Mouse (Mus musculus) frontal cortex, postnatal 36 days (tissue): ENCODE measurements at regions not wholly inside any gene's neighbourhood (a gene's known extent, or its start where the extent isn't known, plus 50 kb on each side); places are given as distances from the start of the nearest gene placed in this dataset.

ENCODE experiments used
- DNase-seq, 2 experiments: peaks; one replicate each; pipeline ENCODE4 v3.0.0; 2022; ENCODE audit warnings: low spot score in 2 of 2

- no peak for DNase-seq
Measured at GRCm38 (mm10) chr6:41126855-41127254, 91.5 kb upstream of the 2210010C04Rik start.

- DNase-seq: no peak
Measured at GRCm38 (mm10) chr6:41121641-41122040, 86.3 kb upstream of the 2210010C04Rik start.

DNA sequence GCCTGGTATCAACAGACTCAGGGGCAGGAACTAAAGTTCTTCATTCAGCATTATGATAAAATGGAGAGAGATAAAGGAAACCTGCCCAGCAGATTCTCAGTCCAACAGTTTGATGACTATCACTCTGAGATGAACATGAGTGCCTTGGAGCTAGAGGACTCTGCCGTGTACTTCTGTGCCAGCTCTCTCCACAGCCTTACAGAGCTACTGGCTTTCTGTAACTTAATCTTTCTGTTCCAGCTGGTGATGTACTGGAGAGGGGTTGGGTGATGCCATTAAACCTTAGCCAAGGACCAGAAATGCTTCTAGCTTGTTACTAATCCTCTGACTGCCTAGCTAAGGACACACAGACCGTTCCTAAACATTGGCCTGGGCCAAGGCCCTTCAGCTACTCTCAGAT, 83.9 kb upstream of the 2210010C04Rik start:
- no peak for DNase-seq

- peak; percentile 65 to 71 for DNase-seq
Measured at GRCm38 (mm10) chr6:41118201-41118976, 83.1 kb upstream of the 2210010C04Rik start.

GRCm38 (mm10) chr6:41113943-41114342, 78.6 kb upstream of the 2210010C04Rik start:
- DNase-seq: no peak

DNA sequence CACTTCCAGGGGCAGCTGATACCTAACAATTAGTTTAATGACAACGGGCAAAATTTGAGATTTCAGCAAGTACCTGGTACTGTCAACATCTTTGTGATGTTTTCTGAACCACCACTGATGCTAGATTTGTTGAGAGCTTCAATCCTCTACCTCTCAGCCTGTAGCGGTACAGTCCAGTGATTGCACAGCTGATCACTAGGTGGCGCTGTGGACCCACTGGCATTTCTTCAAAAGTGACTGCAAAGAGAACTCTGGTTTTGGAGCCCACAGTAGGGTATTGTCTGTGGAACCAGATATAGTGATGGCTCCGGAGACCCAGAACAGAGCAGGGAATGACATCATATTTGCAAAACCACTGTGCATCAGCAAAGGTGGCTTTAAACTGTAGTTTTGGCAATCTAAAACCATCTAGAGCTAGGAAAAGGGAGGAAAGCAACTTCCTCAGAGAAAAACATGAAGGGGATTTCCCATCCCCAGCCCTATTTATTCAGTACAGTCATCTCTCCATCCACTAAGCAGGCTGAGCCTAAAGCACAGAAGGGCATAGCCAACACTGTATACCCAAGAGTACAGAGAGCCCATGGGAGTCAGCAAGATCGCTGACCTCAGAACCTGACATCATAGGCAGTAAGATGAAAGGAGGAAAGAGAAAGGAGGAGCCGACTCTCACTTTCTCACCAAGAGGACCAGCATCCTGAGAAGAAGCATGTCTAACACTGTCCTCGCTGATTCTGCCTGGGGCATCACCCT, 77.7 kb upstream of the 2210010C04Rik start:
- DNase-seq: peak; percentile 63 to 68

DNA sequence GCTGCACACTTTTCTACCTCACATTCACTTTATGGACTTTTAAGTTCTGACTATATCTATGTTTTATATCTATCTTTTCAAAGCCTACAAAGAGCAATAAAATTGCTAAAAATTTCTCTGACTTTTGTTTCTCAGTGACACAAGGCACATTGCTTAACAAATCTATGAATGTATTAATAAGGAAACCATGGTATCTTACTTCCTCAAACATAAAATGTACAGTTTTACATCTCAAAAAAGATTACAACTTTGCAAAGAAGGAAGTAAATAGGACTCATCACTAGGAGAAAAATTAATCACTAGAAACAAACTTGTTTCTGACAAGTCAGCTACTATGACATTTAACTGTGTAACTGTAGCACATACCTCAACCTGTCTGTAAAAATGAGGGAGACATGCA, 76.5 kb upstream of the 2210010C04Rik start:
- DNase-seq: no peak

GRCm38 (mm10) chr6:41108897-41109296, 73.6 kb upstream of the 2210010C04Rik start:
- no peak for DNase-seq

- peak; percentile 45 to 81 for DNase-seq
Measured at GRCm38 (mm10) chr6:41103689-41104400, 68.5 kb upstream of the 2210010C04Rik start.

- DNase-seq: no peak
Measured at GRCm38 (mm10) chr6:41101997-41102396, 66.7 kb upstream of the 2210010C04Rik start.

DNA sequence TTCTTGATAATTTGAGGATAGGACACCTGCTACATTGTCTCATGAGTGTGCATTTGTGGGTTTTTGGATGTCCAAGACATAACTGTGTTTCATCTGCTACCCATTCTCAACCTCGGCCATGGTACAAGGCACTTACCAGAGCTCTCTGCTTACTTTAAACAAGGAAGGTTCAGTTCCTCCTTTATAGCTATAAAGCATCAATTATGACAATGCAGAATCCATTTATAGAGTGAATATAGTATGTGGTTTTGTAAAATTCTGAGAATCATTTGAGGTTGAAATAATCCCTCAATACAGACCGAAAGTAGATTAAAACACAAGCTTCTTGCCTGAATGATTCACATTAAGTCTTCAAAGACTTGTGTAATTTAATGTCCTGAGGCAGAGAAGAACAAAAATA, 64.9 kb upstream of the 2210010C04Rik start:
- DNase-seq: no peak

GRCm38 (mm10) chr6:41091177-41091829, 56.0 kb upstream of the 2210010C04Rik start:
- DNase-seq: peak; percentile 30 to 52
